Mouse (Mus musculus): ENCODE data around the gene Gm2237. TPM values are rescaled to one million over a fixed set of nuclear protein-coding genes. Genes with fewer than 3 reads are reported as not detected.

The Gm2237 gene
- total RNA-seq (2023) = 1.3 TPM

DNA sequence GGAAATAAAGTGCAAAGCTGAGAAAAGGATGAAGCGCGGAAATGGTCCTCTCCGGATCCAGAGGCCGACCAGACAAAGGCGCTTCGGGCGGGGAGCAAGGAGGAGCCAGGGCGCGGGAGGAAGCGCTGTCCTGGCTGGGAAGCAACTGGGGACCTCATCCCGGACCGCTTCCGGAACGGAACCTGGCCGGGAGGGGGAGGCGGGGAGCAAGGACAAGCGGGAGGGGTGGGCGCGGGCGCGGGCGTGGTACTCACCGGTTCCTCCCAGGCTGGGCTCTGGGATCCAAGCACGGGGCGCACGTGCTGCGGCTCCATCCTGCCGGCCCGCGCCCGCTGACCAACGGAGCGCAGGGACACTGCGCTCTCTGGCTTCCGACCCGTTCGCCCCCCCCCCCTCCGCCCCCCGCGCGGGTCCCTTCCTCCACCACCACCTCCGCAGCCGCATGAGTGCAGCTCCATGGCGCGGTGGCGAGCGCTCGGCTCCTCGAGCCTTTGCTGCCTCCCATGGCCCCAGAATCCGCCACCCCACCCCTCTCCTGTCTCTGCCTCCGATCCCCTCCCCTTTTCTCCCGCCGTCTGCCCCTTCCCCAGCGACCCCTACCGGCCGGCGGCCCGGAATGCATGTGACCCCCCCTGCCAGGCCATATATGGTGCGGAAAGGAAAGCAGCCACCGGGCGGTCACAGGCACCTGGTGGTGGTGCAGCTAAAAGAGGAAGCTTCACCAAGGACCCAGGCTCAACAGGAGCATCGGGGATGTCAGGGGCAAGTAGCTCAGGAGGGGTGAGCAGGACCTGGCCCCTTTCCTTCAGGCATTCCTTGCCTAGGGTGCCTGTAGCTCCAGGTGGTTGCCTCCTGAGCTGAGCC is at the start of gene Gm2237:
TSS of gene Gm2237 (minus strand) at position 332 of the 864 bp plus-strand sequence.

GRCm38 (mm10) chr14:19602481-19602880 is 17.5 kb upstream of the Gm2237 start, which contains the start of gene Gm5458:
TSS of gene Gm5458 (minus strand) at chr14:19602581.

GRCm38 (mm10) chr14:19549863-19550262 is 35.1 kb downstream of the Gm2237 start, which contains the start of gene Gm2244:
TSS of gene Gm2244 (minus strand) at chr14:19549963.

Other genes starting within 250 kb of the Gm2237 start
- gene Gm21738, start 166.2 kb downstream of the Gm2237 start, total RNA-seq (2023) = 0.83 TPM
- gene Gm2244, start 35.2 kb downstream of the Gm2237 start, total RNA-seq (2023) = not detected
- gene Gm5458, start 17.4 kb upstream of the Gm2237 start, total RNA-seq (2023) = not detected
- not detected for gene Nid2, start 166.1 kb upstream of the Gm2237 start, total RNA-seq (2023)
- gene Rtraf, start 238.7 kb upstream of the Gm2237 start, total RNA-seq (2023) = 54.3 TPM